Mouse (Mus musculus) kidney, adult 11 months (tissue): ENCODE data around the gene Kif1b.
A peak's percentile ranks its signal among the peaks of the same experiment; 100 is the strongest.
"Not testable (repeated sequence)": the region's sequence is repeated elsewhere in the genome, so short reads cannot be mapped to it uniquely, and the experiment has no call there.

Experiments used
- DNase-seq: peaks from one replicate; pipeline ENCODE4 v3.0.0; 2022

Gene Kif1b

DNA sequence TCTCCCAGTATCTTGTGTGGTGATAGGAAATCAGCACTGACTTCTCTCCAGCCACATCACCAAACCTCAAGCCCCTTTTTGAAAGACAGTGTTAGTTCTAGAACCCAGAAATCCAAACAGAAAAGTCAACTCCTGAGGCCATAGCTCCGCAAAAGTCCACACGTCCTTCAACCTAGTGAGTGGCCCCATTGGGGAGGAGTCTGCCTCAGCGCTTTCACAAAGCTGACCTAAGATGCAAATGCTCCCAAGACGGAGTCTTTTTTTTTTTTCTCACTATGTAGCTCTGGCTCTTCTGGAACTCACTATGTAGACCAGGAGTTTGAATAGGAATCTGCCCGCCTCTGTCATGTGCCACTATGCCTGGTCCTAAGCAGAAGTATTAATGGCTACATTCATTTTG, 89.0 kb downstream of the Kif1b start:
- no peak for DNase-seq

DNA sequence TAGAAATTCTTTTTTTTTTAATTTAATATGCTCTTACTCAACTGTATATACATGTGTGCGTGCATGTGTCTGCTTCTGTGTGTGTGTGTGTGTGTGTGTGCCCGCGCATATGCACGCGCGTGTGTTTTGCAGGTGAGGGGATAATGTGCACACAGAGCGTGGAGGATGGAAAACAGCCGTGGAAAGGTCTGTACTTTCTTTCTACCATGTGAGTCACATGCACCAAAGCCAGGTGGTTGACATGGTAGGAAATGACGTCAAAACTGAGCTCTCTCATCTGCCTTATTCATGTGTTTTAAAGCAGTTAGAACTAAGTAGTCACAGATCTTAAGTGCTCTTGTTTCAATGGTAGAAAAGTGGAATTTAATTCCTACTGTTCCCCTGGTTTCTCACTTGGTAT, 91.5 kb downstream of the Kif1b start:
- DNase-seq = no peak

DNA sequence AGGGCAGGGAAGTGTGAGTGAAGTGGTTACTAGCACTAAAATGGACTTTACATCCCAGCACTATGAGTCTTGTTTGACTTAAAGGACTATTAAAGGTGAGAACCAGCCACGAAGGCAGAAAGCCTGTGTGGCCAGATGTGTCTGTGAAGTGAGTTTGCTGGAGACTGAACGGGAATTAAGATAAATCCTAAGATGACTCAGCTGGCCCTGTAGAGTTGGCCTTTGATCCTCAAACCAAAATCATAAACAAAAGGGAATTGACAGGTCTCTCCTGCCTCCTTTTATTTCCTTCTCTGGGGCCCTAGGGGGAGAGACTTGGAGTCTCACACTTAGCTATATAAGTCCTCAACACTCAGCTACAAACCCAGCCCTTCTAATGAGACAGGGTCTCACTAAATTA, 92.1 kb downstream of the Kif1b start:
- no peak for DNase-seq

DNA sequence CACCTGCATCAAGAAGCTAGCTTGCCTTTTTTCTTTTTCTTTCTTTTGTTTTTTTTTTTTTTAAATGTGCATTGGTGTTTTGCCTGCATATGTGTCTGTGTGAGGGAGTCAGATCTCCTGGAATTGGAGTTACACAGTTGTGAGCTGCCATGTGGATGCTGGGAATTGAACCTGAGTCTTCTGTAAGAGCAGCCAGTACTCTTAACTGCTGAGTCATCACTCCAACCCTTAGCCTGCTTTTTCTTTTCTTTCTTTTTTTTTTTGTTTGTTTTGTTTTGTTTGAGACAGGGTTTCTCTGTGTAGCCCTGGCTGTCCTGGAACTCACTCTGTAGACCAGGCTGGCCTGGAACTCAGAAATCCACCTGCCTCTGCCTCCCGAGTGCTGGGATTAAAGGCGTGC, 93.0 kb downstream of the Kif1b start:
- not testable (repeated sequence) for DNase-seq

DNA sequence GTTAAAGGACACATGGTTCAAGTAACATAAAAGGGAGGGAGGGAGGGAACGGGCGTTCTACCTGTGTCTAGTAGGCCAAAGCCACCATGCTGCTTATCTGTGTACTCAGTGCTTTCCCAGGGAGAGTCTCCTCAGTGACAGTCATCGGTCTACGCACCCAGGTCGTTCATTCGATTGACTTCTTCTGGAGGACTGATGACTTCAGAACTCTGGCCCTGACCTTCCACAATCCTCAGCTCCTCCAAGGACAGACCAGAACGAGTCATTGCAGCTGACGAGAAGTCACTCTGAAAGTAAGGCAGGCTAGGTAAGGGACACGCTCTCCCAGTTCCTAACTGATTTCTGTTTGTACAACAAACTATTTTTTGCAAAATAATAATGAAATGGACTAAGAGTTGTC, 94.0 kb downstream of the Kif1b start:
- no peak for DNase-seq

DNA sequence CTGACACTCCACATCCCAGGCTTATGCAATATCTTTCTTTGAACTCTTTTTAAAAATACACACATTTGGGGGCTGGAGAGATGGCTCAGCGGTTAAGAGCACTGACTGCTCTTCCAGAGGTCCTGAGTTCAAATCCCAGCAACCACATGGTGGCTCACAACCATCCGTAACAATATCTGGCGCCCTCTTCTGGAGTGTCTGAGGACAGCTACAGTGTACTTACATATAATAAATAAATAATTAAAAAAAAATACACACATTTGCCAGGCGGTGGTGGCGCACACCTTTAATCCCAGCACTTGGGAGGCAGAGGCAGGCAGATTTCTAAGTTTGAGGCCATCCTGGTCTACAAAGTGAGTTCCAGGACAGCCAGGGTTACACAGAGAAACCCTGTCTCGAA, 96.1 kb downstream of the Kif1b start:
- not testable (repeated sequence) for DNase-seq

DNA sequence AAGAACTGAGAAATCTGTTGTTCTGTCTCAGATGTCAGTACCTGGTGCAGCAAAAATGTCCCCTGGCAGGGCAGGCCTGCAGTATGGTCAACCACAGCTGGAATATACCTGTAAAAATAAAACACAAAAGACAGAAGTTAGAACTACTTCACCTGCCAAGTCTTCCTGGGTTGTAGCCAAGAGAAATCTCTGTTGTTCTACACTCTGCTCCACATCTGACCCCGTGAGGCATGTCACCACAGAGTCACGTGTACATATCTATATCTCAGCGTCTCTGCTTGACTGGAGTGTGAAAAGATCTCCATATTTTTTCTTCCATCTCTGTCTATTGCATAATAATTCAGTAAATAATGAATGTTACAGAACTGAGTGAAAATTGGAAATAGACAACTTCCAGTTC, 105.0 kb downstream of the Kif1b start:
- DNase-seq = no peak

DNA sequence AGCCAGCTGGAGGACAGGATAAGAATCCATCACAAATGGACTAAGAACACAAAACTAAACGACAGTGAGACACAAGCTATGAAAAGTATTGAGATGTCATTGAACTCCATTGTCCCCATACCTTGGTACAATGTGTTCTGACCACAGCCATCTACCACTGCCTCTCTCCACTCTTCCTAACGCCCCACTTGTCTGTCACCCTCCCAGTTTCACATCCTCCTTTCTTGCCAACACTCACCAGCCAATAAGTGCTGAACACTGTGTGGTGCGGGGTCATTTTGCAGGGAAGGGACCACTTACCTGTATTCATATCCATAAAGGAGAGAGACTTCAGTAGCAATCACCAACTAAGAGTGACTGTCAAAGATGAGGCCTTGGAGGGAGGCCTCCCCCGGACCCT, 106.4 kb downstream of the Kif1b start:
- DNase-seq = no peak

DNA sequence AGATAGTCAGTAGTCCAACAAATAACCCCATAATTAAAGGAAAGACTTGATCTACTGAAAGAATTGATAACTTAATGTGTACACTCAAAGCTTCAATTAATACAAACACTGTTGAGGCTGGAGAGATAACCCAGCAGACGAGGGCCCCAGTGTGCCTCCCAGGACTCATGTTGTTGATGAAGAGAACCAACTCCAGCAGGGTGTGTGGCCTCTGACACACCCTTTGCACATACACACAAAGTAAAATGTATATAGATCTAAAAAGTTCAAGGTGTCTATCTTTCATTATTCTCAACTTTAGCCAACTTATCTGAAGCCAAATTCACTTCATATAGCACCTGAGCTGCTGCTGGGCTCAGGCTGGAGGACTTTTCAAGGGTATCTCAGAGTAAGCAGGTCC, 110.3 kb downstream of the Kif1b start:
- DNase-seq = no peak

DNA sequence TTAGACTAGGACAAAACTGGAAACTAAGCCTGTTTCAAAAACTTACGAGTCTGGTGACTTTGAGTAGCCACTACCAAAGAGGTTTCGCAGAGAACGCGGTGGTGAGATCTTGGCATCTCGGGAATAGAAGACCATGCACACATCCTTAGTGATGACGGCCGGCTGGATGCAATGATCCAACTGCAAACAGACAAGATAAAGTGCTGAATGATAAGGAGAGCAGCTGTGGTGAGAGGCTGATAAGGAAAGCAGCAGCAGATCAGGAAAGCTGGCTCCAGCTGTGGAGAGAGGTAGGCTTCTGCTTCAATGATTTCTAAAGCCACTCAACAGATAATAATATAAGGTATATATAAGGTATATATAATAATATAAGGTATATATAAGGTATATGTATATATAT, 116.4 kb downstream of the Kif1b start:
- no peak for DNase-seq

DNA sequence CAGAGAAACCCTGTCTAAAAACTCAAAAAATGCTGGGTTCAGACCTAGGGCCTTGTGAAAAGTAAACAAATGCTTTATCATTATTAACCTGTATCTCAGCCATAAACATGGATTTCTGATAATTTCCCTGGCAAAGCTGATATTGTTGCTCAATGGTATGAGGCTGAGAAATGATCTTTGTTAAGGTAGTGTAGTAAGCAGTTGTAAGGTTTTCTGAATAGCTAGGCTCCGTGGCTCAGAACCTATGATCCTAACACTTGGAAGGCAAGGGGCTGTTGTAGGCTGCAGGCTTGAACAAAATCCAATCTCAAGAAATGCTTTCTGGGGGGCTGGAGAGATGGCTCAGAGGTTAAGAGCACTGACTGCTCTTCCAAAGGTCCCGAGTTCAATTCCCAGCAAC, 118.9 kb downstream of the Kif1b start:
- no peak for DNase-seq

DNA sequence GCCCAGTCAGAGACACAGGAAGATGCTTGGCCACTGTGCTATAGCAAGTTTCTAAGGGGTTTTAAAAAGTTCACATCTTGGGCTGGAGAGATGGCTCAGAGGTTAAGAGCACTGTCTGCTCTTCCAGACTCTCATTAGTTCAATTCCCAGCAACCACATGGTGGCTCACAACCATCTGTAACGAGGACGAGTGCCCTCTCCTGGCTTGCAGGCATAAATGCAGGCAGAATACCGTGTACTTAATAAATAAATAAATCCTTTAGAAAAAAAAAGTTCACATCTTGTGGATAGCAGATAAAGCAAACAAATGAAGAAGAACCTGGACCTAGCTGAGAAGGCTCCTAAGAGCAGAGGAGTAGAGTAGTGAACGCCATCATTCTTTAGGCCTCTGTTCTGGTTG, 124.7 kb downstream of the Kif1b start:
- DNase-seq = no peak

DNA sequence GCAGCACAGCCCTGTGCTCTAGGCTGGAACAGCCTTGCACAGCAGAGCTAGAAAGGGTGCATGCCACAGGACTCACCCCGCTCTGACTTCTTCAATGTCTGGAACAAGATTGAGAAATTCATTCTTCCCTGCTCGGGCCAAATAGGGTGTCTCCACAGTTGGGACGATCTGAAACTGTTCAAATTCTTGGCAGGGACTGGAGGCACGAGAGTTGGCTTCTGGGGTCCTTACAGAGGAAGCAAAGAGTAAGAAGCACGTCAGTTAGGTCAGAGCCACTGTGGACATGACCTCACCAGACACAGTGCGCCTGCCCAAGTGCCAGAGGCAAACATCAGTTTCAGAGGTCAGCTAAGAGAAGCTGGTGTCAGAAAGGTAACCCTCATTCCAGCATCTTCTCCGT, 125.3 kb downstream of the Kif1b start:
- no peak for DNase-seq

DNA sequence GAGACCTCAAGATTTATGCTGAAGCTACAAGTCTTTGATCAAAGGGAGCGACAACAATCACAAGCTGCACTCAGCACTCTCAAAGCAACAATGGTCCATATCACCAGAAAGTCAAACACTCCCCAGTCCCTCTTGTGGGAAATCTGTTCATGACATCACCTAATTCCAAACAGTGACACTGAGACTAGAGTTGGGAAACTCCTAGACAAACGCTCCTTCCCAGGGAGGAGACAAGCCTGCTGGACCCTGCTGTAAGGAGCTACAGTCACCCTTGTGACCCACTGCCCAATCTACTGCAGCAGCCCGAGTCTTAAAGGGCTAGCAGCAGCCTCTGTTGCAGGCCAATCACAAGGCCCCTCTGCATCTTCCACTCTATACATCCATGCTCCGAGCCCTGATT, 127.9 kb downstream of the Kif1b start:
- DNase-seq = no peak

DNA sequence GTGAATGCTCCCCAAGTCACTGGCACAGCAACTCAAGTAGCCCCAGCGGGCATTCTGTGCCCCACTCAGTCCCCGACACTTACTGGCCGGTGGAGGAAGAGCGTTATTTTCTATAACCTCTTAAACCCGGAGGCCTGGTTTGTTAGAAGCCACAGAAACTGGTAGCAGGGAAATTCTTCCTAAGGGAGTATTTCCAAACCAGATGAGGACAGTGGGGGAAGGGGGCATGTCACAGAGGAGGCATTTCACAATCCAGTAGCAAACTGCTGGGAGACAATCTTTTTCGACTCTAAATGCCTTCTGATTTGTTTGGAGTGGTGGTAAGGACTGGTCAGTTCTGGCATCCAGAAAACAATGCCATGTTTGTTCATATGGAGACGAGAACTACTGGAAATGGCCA, 128.3 kb downstream of the Kif1b start:
- DNase-seq = no peak

DNA sequence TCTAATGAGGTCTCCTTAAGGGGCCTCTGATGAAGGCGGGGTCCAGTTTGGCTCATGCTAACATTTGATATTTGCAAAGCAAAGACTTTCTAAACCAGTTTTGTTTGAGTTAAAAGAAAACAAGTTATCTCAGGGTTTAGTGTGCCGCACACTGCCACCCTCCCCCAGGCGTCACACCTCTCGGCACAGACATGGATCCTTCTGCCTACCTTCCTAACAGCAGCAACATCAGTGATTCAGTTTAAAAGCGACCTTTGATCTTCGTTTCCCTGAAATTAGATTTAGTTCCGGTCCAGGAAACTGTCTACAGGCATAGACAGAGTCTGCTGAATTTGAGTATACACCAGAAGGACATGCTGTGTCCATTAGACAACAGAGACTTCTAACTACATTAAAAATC, 129.2 kb downstream of the Kif1b start:
- DNase-seq = no peak

DNA sequence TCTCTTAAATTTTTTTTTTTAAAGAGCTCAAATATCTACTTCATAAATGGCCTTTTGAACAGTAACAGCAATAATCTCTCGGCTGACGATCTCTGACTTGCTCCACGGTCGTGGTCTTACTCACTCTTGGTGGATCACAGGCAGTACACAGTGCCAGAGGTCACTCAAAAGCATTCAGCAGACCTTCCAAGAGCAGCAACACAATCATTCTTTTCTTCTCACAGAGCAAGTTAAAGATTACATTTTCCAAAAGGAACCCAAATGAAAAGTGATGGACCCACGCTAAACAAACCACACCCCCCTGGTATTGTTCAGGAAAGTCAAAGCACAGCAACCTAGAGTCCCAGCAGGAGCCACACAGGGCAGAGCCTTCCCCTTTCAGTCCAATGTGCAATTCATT, 130.4 kb downstream of the Kif1b start:
- DNase-seq = peak; percentile 24

DNA sequence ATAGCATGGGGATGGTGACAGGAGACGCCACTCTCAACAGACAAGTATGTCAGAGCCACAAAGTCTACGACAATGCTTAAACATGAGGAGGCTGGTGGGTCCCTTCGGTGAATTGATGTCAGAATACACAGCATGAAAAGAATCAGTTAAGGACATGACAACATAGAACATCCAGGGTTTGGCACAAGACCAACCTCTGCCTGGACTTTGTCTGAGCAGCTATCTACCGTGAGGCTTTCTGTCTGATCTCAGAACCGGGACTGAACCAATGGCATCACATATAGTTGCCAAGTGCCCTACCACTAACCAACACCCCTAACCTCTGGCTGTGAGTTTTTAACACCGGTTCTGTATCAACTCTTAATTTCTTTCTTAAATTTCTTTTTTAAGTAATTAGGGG, 130.8 kb downstream of the Kif1b start:
- peak; percentile 37 for DNase-seq

DNA sequence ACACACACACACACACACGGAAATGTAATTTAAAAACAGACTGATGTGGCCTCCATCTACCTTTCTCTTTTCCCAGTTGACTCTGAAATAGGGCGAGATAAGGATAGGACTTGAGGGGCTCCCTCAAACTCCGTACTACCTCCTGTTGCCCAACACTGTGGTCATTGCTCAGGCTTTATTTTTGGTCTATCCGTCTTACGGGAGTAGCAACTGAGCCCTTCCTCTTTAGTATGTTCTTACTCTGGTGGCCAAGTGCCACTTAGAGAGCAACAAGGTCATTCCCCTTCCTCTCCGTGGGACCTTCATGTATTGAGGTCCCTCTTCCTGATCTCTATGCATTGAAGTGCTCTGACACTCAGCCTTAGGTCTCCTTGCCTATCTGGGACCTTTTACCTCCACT, 133.8 kb downstream of the Kif1b start:
- DNase-seq = no peak

DNA sequence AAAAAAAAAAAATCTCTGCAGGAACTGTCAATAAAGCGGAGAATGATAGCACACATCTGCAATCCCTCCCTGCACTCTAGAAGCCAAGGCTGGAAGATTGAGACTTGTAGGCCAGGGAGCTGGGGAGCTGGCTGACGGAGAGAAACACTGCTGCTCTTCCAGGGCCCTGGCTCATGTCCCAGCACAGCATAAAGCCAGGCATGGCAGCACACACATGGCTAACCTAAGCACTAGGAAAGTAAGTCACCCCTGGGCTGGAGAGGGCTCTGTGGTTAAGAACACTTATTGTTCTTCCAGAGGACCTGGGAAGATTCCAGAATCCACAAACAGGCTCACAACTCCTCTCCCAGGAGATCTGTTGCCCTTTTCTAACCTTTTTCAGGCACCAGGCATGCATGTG, 134.8 kb downstream of the Kif1b start:
- DNase-seq = no peak

DNA sequence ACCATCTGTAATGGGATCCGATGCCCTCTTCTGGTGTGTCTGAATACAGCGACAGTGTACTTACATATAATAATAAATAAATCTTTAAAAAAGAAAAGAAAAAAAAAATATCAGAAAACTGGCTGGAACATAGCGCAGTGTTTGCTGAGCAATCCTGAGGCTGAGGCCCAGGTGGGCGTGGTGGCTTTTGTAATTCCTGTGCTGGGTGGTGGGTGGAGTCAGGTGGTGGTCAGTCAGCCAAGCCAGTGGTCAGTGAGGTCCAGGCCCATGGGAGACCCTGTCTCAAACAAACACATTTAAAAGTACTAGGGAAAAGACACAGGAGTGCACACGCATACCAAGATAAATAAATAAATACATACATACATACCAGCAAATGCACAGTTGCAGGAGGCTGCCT, 135.4 kb downstream of the Kif1b start:
- no peak for DNase-seq

DNA sequence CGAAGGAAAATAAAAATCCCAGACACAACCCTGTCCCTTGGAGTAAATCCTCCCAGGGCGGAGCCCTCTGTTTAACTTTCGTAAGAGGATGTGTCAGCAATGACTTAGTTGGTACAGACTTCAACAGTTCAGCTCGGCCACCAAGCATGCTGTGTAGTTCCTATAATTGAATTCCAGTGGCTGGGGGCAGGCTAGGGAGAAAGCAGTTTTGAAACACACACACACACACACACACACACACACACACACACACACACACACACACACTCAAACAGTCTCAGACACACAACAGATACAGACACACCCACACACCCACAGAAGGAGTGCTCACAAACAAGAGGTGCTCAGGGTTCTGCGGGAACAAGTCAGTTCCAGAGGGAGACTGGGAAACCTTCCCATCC, 135.9 kb downstream of the Kif1b start:
- DNase-seq = no peak

DNA sequence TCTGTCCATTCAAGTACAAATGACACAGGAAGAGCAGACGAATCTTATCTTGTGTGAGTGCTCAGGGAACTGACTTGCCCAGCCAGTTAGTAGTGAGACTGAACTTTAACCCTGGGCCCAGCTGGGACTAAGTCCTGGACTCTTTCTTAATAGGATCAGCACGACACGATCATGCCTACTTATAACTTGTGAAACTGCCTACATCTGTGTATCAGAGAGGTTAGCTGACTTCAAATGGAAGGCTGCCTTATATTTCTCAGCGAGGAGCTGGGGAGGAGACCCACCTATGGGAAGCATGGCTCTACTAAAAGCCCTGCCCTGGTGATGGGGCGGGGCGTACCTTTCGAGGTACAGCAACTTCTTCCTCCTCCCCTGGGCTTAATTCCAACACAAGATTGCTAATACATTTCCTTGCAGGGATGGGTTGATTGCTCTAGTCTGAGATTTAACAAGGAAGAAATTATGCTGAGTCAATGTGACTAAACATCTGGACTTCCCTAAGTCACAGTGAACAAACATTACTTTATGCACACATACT, 137.0 kb downstream of the Kif1b start:
- DNase-seq = peak; percentile 76

DNA sequence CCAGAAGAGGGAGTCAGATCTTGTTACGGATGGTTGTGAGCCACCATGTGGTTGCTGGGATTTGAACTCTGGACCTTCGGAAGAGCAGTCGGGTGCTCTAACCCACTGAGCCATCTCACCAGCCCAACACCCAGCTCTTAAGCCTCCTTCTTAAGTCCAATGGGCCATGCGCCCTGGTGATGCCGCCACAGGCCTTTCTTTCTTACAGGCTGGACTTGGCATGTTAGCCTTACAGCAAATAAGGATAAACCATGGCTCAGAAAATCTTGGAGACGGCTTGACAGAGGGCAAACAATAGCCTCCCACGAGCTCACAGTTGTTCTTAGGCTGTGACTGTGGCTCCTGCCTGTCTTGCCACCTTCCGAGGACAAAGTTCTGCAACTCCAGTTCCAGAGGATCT, 137.6 kb downstream of the Kif1b start:
- not testable (repeated sequence) for DNase-seq

DNA sequence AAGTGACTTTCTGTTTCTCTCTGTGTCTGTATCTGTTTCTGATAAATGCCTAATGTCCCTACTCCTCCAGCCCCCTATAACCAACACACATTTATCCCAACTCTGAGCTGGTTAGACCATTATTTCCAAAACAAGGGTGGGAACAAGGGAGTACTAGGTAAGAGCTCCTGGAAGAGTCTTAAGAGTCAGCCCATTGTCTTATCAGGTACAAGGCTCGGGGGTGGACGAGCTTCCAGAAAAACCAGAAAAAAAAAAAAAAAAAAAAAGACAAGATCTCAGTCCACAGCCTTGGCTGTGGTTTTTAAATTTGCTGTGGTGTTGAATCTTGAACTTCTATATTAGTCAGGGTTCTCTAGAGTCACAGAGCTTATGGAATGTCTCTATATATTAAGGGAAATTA, 139.5 kb downstream of the Kif1b start:
- DNase-seq = no peak

DNA sequence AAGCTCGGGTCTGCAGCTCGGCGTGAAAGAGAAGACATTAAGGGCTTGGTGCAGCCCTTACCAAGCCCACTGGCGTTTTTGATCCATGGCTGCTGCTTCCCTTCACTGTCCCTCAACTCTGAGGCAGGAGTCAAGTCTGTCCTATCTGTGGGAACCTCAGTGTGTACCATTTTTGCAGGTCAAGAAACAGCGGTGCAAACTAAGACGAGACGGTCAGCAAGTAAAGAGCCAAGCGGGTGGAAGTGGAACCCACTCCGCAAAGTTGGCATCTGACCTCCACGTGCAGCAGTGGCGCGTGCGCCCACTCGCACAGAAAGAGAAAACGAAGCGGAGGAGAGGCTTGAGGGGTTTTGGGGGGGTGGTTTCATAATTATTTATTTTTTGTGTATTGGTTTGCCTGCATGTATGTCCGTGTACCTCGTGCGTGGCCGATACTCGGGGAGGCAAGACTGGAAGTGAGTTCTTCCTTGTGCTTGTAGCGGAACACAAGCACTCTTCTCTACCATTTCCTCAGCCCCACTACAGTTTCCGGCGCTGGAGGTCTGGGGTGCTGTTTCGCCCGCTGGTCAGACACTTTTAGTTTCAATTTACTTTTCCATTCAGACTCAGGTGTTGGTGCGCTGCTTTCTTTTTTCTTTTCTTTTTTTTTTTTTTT, 140.4 kb downstream of the Kif1b start:
- DNase-seq = no peak
